Mouse (Mus musculus) CH12.LX (cell line): ENCODE measurements around the gene Olfr543. TPM values are rescaled to one million over a fixed set of nuclear protein-coding genes. Genes with fewer than 3 reads are reported as not detected.

Experiments used
- DNase-seq: peaks from one replicate; pipeline ENCODE4 v3.0.0-alpha.2; 2013; ENCODE audit errors: extremely low read depth
- H3K27ac ChIP-seq: 2 replicates; pipeline ENCODE4 v1.5.1; 2012; ENCODE audit warnings: low read depth, mild to moderate bottlenecking, control low read depth, moderate library complexity; ENCODE audit not compliant: insufficient read depth
- H3K27me3 ChIP-seq: replicated peaks from 2 replicates; pipeline ENCODE3; 2012; ENCODE audit warnings: inconsistent platforms
- H3K36me3 ChIP-seq, 2 experiments: replicated peaks in 1 of 2; 2 replicates each; pipeline versions ENCODE3 to v1.6.1; 2012; ENCODE audit warnings: inconsistent platforms in 1 of 2, low read length in 1 of 2, mild to moderate bottlenecking in 1 of 2, mixed read lengths in 1 of 2, moderate library complexity in 1 of 2; ENCODE audit not compliant: control insufficient read depth in 1 of 2, insufficient read depth in 1 of 2
- H3K4me1 ChIP-seq, 2 experiments: 2 replicates each; pipeline ENCODE4 v1.6.1; 2012; ENCODE audit warnings: inconsistent platforms in 1 of 2, moderate library complexity in 1 of 2; ENCODE audit not compliant: insufficient read depth in 2 of 2, control insufficient read depth in 1 of 2
- H3K4me2 ChIP-seq: 2 replicates; pipeline ENCODE4 v1.6.1; 2012; ENCODE audit warnings: low read depth, mild to moderate bottlenecking, control low read depth; ENCODE audit not compliant: poor library complexity, insufficient read depth, severe bottlenecking
- H3K4me3 ChIP-seq, 3 experiments: fragments of 150-350 bp in 1 of 3; sonication (generic) in 1 of 3; replicated peaks in 1 of 3; 2 replicates each; pipeline versions ENCODE3 to v1.5.1; 2011 to 2012; ENCODE audit warnings: low read depth in 2 of 3, low read length in 2 of 3, mild to moderate bottlenecking in 2 of 3, moderate library complexity in 2 of 3, control low read depth in 1 of 3, improper control_type of control experiment in 1 of 3, inconsistent platforms in 1 of 3, mixed read lengths in 1 of 3; ENCODE audit not compliant: poor library complexity in 1 of 3
- H3K79me2 ChIP-seq: replicated peaks from 2 replicates; pipeline ENCODE4 v1.6.1; 2012; ENCODE audit warnings: mild to moderate bottlenecking, moderate library complexity; ENCODE audit not compliant: control insufficient read depth, poor library complexity, insufficient read depth, severe bottlenecking; ENCODE audit errors: extremely low read depth
- H3K9ac ChIP-seq: 2 replicates; pipeline ENCODE4 v1.6.1; 2012; ENCODE audit warnings: low read depth, mild to moderate bottlenecking, control low read depth, moderate library complexity; ENCODE audit not compliant: insufficient read depth
- H3K9me3 ChIP-seq: replicated peaks from 2 replicates; pipeline ENCODE3; 2012; ENCODE audit warnings: low read length, inconsistent platforms, mixed read lengths
- BHLHE40 ChIP-seq: IDR thresholded peaks from 2 replicates; pipeline ENCODE4 v1.6.1; 2011; ENCODE audit warnings: mild to moderate bottlenecking, low read depth, low read length, improper control_type of control experiment
- CHD1 ChIP-seq: IDR thresholded peaks from 2 replicates; pipeline ENCODE4 v1.6.1; 2012; ENCODE audit warnings: low read depth, low read length, improper control_type of control experiment, inconsistent platforms
- CHD2 ChIP-seq: IDR thresholded peaks from 2 replicates; pipeline ENCODE4 v1.6.1; 2011; ENCODE audit warnings: low read length, improper control_type of control experiment
- CTCF ChIP-seq, 2 experiments: IDR thresholded peaks in 1 of 2; conservative IDR thresholded peaks in 1 of 2; 2 replicates each; pipeline ENCODE4 v1.5.1; 2011 to 2012; ENCODE audit warnings: low read depth in 2 of 2, low read length in 2 of 2, improper control_type of control experiment in 1 of 2, inconsistent platforms in 1 of 2, mild to moderate bottlenecking in 1 of 2, moderate library complexity in 1 of 2
- E2F4 ChIP-seq: IDR thresholded peaks from 2 replicates; pipeline ENCODE4 v1.6.1; 2011; ENCODE audit warnings: low read depth, low read length, improper control_type of control experiment; ENCODE audit not compliant: insufficient replicate concordance
- ELF1 ChIP-seq: IDR thresholded peaks from 2 replicates; pipeline ENCODE4 v1.6.1; 2014; ENCODE audit warnings: low read depth, mild to moderate bottlenecking, inconsistent platforms, low read length, improper control_type of control experiment
- EP300 ChIP-seq: IDR thresholded peaks from 2 replicates; pipeline ENCODE4 v1.6.1; 2011; ENCODE audit warnings: low read length, improper control_type of control experiment
- ETS1 ChIP-seq: conservative IDR thresholded peaks from 2 replicates; pipeline ENCODE4 v1.6.1; 2012; ENCODE audit warnings: low read depth, mild to moderate bottlenecking, inconsistent platforms, low read length, improper control_type of control experiment, moderate library complexity
- GABPA ChIP-seq: IDR thresholded peaks from 2 replicates; pipeline ENCODE4 v1.6.1; 2012; ENCODE audit warnings: low read depth, low read length, improper control_type of control experiment, inconsistent platforms; ENCODE audit not compliant: insufficient replicate concordance
- HCFC1 ChIP-seq: IDR thresholded peaks from 2 replicates; pipeline ENCODE4 v1.6.1; 2012; ENCODE audit warnings: low read depth, mild to moderate bottlenecking, inconsistent platforms, low read length, improper control_type of control experiment
- IRF4 ChIP-seq: IDR thresholded peaks from 2 replicates; pipeline ENCODE4 v1.6.1; 2014; ENCODE audit warnings: low read depth, mild to moderate bottlenecking, inconsistent platforms, low read length, improper control_type of control experiment
- JUN ChIP-seq: IDR thresholded peaks from 2 replicates; pipeline ENCODE4 v1.6.1; 2011; ENCODE audit warnings: low read depth, mild to moderate bottlenecking, low read length, improper control_type of control experiment, moderate library complexity; ENCODE audit not compliant: insufficient read depth
- JUND ChIP-seq: conservative IDR thresholded peaks from 2 replicates; pipeline ENCODE4 v1.6.1; 2011; ENCODE audit warnings: low read depth, low read length, improper control_type of control experiment
- KAT2A ChIP-seq: IDR thresholded peaks from 2 replicates; pipeline ENCODE4 v1.6.1; 2012; ENCODE audit warnings: low read length, improper control_type of control experiment, inconsistent platforms; ENCODE audit not compliant: insufficient replicate concordance
- MAFK ChIP-seq: IDR thresholded peaks from 2 replicates; pipeline ENCODE4 v1.6.1; 2011; ENCODE audit warnings: low read length, improper control_type of control experiment; ENCODE audit not compliant: insufficient replicate concordance
- MAX ChIP-seq: IDR thresholded peaks from 2 replicates; pipeline ENCODE4 v1.6.1; 2011; ENCODE audit warnings: low read length, improper control_type of control experiment
- MAZ ChIP-seq: IDR thresholded peaks from 2 replicates; pipeline ENCODE4 v1.6.1; 2012; ENCODE audit warnings: low read depth, mild to moderate bottlenecking, inconsistent platforms, low read length, improper control_type of control experiment, moderate library complexity
- MEF2A ChIP-seq: IDR thresholded peaks from 2 replicates; pipeline ENCODE4 v1.6.1; 2014; ENCODE audit warnings: low read depth, mild to moderate bottlenecking, inconsistent platforms, low read length, improper control_type of control experiment, borderline replicate concordance
- MXI1 ChIP-seq: IDR thresholded peaks from 2 replicates; pipeline ENCODE4 v1.6.1; 2011; ENCODE audit warnings: mild to moderate bottlenecking, low read depth, low read length, improper control_type of control experiment
- MYC ChIP-seq: IDR thresholded peaks from 2 replicates; pipeline ENCODE4 v1.6.1; 2011; ENCODE audit warnings: low read depth, mild to moderate bottlenecking, improper control_type of control experiment, low read length
- NELFE ChIP-seq: IDR thresholded peaks from 2 replicates; pipeline ENCODE4 v1.6.1; 2011; ENCODE audit warnings: low read depth, low read length, improper control_type of control experiment
- NRF1 ChIP-seq: IDR thresholded peaks from 2 replicates; pipeline ENCODE4 v1.6.1; 2014; ENCODE audit warnings: low read depth, mild to moderate bottlenecking, inconsistent platforms, low read length, improper control_type of control experiment, moderate library complexity
- PAX5 ChIP-seq: IDR thresholded peaks from 2 replicates; pipeline ENCODE4 v1.6.1; 2012; ENCODE audit warnings: low read length, inconsistent platforms, mixed read lengths
- POLR2A ChIP-seq: IDR thresholded peaks from 2 replicates; pipeline ENCODE4 v1.6.1; 2011; ENCODE audit warnings: low read depth, mild to moderate bottlenecking, improper control_type of control experiment, low read length
- POLR2AphosphoS2 ChIP-seq: IDR thresholded peaks from 2 replicates; pipeline ENCODE4 v1.6.1; 2011; ENCODE audit warnings: low read depth, low read length, improper control_type of control experiment
- RAD21 ChIP-seq: IDR thresholded peaks from 2 replicates; pipeline ENCODE4 v1.6.1; 2011; ENCODE audit warnings: low read depth, mild to moderate bottlenecking, low read length, improper control_type of control experiment, moderate library complexity
- RCOR1 ChIP-seq: conservative IDR thresholded peaks from 2 replicates; pipeline ENCODE4 v1.6.1; 2012; ENCODE audit warnings: low read depth, mild to moderate bottlenecking, inconsistent platforms, low read length, improper control_type of control experiment
- SIN3A ChIP-seq: IDR thresholded peaks from 2 replicates; pipeline ENCODE4 v1.6.1; 2012; ENCODE audit warnings: low read length, improper control_type of control experiment, inconsistent platforms
- SMC3 ChIP-seq: IDR thresholded peaks from 2 replicates; pipeline ENCODE4 v1.6.1; 2011; ENCODE audit warnings: low read depth, low read length, improper control_type of control experiment
- TBP ChIP-seq: conservative IDR thresholded peaks from 2 replicates; pipeline ENCODE4 v1.6.1; 2011; ENCODE audit warnings: low read depth, low read length, improper control_type of control experiment
- TCF12 ChIP-seq: IDR thresholded peaks from 2 replicates; pipeline ENCODE4 v1.6.1; 2014; ENCODE audit warnings: low read depth, mild to moderate bottlenecking, inconsistent platforms, low read length, improper control_type of control experiment
- UBTF ChIP-seq: IDR thresholded peaks from 2 replicates; pipeline ENCODE4 v1.6.1; 2012; ENCODE audit warnings: low read depth, mild to moderate bottlenecking, inconsistent platforms, low read length, improper control_type of control experiment, moderate library complexity
- USF1 ChIP-seq: IDR thresholded peaks from 2 replicates; pipeline ENCODE4 v1.6.1; 2014; ENCODE audit warnings: low read depth, mild to moderate bottlenecking, inconsistent platforms, low read length, improper control_type of control experiment
- USF2 ChIP-seq: conservative IDR thresholded peaks from 2 replicates; pipeline ENCODE4 v1.6.1; 2011; ENCODE audit warnings: low read depth, low read length, improper control_type of control experiment
- ZC3H11A ChIP-seq: IDR thresholded peaks from 2 replicates; pipeline ENCODE4 v1.6.1; 2012; ENCODE audit warnings: low read depth, mild to moderate bottlenecking, inconsistent platforms, low read length, improper control_type of control experiment
- ZKSCAN1 ChIP-seq: IDR thresholded peaks from 2 replicates; pipeline ENCODE4 v1.6.1; 2012; ENCODE audit warnings: low read depth, inconsistent platforms, low read length, improper control_type of control experiment, borderline replicate concordance
- ZMIZ1 ChIP-seq: IDR thresholded peaks from 2 replicates; pipeline ENCODE4 v1.6.1; 2012; ENCODE audit warnings: low read depth, mild to moderate bottlenecking, inconsistent platforms, low read length, improper control_type of control experiment
- ZNF384 ChIP-seq: IDR thresholded peaks from 2 replicates; pipeline ENCODE4 v1.6.1; 2012; ENCODE audit warnings: low read depth, low read length, improper control_type of control experiment, inconsistent platforms
- dilution Hi-C: fragments of 300-500 bp; cut with MboI; formaldehyde crosslinking; loops from 2 replicates; pipeline ENCODE4 v1.14.3; 2020; ENCODE audit warnings: low sequenced_read_pairs; ENCODE audit not compliant: extremely low pct_unique_long_range_greater_than_20kb, extremely low pct_ligation_motif_present
- in situ Hi-C: fragments of 300-500 bp; cut with MboI; formaldehyde crosslinking; loops from 3 replicates; pipeline ENCODE4 v1.14.3; 2019; ENCODE audit warnings: low sequenced_read_pairs, low pct_ligation_motif_present, low pct_unique_long_range_greater_than_20kb, mixed read lengths
- polyA plus RNA-seq: library from polyadenylated mRNA; unstranded; fragments of >175 nt; gene quantifications from 2 replicates; pipeline ENCODE4 v1.2.1, GENCODE M21; 2012; ENCODE audit warnings: low read depth; ENCODE audit not compliant: insufficient read length
- total RNA-seq, 2 experiments: library from RNA; depleted of rRNA; stranded (reverse); fragments of 300-350 nt in 1 of 2; fragments of >200 nt in 1 of 2; gene quantifications; 2 replicates each; pipeline ENCODE4 v1.2.3; 2012 to 2014

The Olfr543 gene
- total and polyA plus RNA-seq, 3 experiments, result 1.1 TPM; not detected in 2

DNA sequence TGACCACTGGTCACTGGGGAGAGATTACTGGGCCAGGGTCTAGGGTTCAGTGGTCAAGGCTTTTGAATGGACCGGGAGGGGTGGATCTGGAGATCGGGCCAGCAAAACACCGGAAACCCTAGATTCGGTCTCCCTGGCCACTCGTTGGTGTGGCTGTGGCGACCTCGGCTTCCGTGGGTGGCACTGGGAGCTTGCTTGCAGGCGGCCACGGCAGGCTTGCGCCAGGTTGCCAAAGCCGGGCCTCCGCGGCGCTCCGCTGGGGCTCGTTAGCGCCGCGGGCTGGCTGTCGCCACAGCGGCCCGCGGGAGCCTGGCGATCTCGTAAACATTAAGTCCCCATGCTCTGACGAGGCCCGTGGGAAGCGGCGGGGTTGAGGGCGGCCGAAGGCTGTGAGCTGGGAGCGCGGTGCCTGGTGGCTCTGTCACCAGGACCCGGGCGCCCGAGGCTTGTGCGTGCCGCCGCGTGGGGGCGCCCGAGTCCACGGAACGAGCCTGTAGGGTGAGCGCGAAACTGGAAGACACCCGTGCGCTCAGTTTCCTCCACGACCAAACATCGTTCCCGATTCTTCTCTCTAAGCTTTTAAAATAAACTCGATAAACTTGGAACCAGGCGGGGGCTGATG lies 31.4 kb upstream of the Olfr543 start:
- H3K36me3 ChIP-seq, result no peaks in the 10 kb centered on the region
- H3K27ac ChIP-seq, result no peak overlapping the region
- dilution Hi-C loops (no loop called here), in situ Hi-C loops (loop anchor here (25.0 kb wide), 1 partner anchor 249 kb away; the partner anchor contains the start of genes Olfr560, Olfr561 and Olfr78)
- H3K4me1 ChIP-seq, result peaks cover 5 to 24% of the 10 kb centered on the region in 2 experiments
- TF ChIP-seq IRF4 (peak; percentile 76), PAX5 (no peak), TBP (no peak), EP300 (no peak), ZMIZ1 (no peak), MAFK (no peak), ELF1 (0 out of 2 replicates have a peak, but pooled peaks have one; percentile 7), POLR2A (no peak), MYC (no peak), MAZ (peak; percentile 16; the same call in 1 of the 2 replicates), SIN3A (no peak), RAD21 (peak; percentile 96), ZC3H11A (peak; percentile 56), NRF1 (no peak), CTCF (conservative IDR thresholded peaks at IDR 0.05 in 1 of 2, IDR thresholded peaks at IDR 0.05 in 1 of 2; ENCODE audit: low read depth in 2 of 2, low read length in 2 of 2) (peak in 1 of 2 experiments; percentile 95; a peak in 2 of 4 replicates), NELFE (no peak), ETS1 (no peak), SMC3 (peak; percentile 82), USF1 (no peak), BHLHE40 (peak; percentile 67), POLR2AphosphoS2 (no peak), ZKSCAN1 (no peak), E2F4 (peak; percentile 80; the same call in 1 of the 2 replicates), KAT2A (0 out of 2 replicates have a peak, but pooled peaks have one; percentile 25), MAX (0 out of 2 replicates have a peak, but pooled peaks have one; percentile 40), UBTF (0 out of 2 replicates have a peak, but pooled peaks have one; percentile 41), JUN (no peak), TCF12 (0 out of 2 replicates have a peak, but pooled peaks have one; percentile 20), RCOR1 (no peak), CHD2 (no peak), USF2 (no peak), HCFC1 (no peak; the same call in 1 of the 2 replicates), JUND (no peak), GABPA (no peak), ZNF384 (no peak), MXI1 (peak; percentile 43; the same call in 1 of the 2 replicates), MEF2A (0 out of 2 replicates have a peak, but pooled peaks have one; percentile 27), CHD1 (no peak)
- peak overlapping the region; percentile 71 for H3K4me2 ChIP-seq
- no peaks in the 10 kb centered on the region for H3K9me3 ChIP-seq
- H3K9ac ChIP-seq, result peak overlapping the region; percentile 48
- no peaks in the 10 kb centered on the region for H3K79me2 ChIP-seq
- H3K4me3 ChIP-seq, result peak overlapping the region in 2 of 3 experiments; percentile 22 to 36
- no peaks in the 10 kb centered on the region for H3K27me3 ChIP-seq
- DNase-seq, result peak; percentile 67
